Comparison of ENCODE assay signal across 7 mouse cellular contexts in the genomic region with DNA sequence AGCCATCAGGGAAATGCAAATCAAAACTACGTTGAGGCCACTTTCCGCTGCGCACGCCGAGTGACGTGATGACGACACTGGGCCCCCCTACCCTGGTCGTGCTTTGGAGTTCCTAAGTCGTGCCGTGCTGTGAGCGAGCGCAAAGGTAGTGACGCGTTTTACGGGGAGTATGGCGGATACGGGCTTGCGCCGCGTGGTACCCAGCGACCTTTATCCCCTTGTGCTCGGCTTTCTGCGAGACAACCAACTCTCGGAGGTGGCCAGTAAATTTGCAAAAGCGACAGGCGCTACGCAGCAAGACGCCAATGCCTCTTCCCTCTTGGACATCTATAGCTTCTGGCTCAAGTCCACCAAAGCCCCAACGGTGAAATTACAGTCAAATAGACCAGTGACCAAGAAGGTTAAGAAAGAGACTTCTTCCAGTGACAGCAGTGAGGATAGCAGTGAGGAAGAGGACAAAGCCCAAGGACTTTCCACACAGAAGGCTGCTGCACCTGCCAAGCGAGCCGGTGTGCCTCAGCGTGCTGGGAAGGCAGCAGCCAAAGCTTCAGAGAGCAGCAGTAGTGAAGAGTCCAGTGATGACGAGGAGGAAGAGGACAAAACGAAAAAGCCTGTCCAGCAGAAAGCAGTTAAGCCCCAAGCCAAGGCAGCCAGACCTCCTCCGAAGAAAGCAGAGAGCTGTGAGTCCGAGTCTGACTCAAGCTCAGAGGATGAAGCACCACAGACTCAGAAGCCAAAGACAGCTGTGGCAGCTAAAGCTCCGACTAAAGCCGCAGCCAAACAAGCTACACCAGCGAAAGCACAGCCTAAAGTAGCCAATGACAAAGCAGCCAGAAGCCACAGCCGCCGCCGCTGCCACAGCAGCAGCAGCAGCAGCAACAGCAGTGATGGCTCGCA.
A peak's percentile ranks its signal among the peaks of the same experiment; 100 is the strongest.
DNase-seq lines count a peak whose midpoint lies in the region; ATAC-seq lines count a peak whose summit lies in the region.

No protein-coding gene starts in this region.

- peaks cover 5% of the 10 kb centered on the region; the same call in 1 of the 2 replicates for H3K9me3 ChIP-seq in forebrain, embryonic 10.5 days

- H3K4me1 ChIP-seq in forebrain, embryonic 10.5 days, result no peaks in the 10 kb centered on the region

- DNase-seq in Muller cell, postnatal 12 days (ENCODE audit: inconsistent ontology term), result peak; percentile 22
- peak; percentile 87 for DNase-seq in brain, adult 2 months (ENCODE audit: low read depth, low spot score)
- DNase-seq in forebrain, embryonic 10.5 days (ENCODE audit: extremely low spot score, low spot score), result peak; percentile 40
- peak; percentile 3 to 8 for DNase-seq in heart, postnatal 36 days
- DNase-seq in left cerebral cortex, adult 18-20 months (ENCODE audit: low spot score in 2 of 2), result peak; percentile 36 to 52
- DNase-seq in right cerebral cortex, postnatal 36 days (ENCODE audit: low spot score in 2 of 2), result peak; percentile 36 to 51

- H3K36me3 ChIP-seq in forebrain, embryonic 10.5 days (replicated peaks), result no peaks in the 10 kb centered on the region

- H3K27me3 ChIP-seq in forebrain, embryonic 10.5 days (ENCODE audit: poor library complexity, severe bottlenecking), result no peaks in the 10 kb centered on the region

- H3K4me3 ChIP-seq in forebrain, embryonic 10.5 days, result peak overlapping the region; percentile 51

- intact Hi-C loops in heart, postnatal 36 days (cut with DNase I), result no loop called here

- ATAC-seq in megakaryocyte, adult 5-6 weeks (ENCODE audit: poor library complexity, severe bottlenecking), result 0 out of 2 replicates have a peak, but pooled peaks have one; percentile 33

- WGBS in forebrain, embryonic 10.5 days, result 21% methylated on average over 43 of the region's 43 CpGs

- H3K27ac ChIP-seq in forebrain, embryonic 10.5 days, result peak overlapping the region; percentile 63

Comparison
In these comparisons a context has a peak if more than half of its experiments do, and no peak if none do; other contexts are left out.
1. Peak in every context shown above with its lines: DNase-seq, ATAC-seq, H3K4me3 ChIP-seq and H3K27ac ChIP-seq.
2. DNase-seq: peak in every context shown above with its lines; median percentile 87 in brain, adult 2 months; 44 in left cerebral cortex, adult 18-20 months; 44 in right cerebral cortex, postnatal 36 days; 40 in forebrain, embryonic 10.5 days; 22 in Muller cell, postnatal 12 days; 6 in heart, postnatal 36 days.